Mouse (Mus musculus) WW6 (cell line): ENCODE measurements around the gene Espnl.

Source experiments
- DNase-seq: peaks from one replicate; pipeline ENCODE4 v3.0.0-alpha.2; 2013; ENCODE audit warnings: low read depth, low spot score

Gene Espnl

GRCm38 (mm10) chr1:91321760-91322438, at the start of gene Espnl:
Gene Espnl (plus strand): TSS chr1:91322075.
- DNase-seq: no peak

GRCm38 (mm10) chr1:91272260-91272659, 49.6 kb upstream of the Espnl start:
- no peak for DNase-seq

DNA sequence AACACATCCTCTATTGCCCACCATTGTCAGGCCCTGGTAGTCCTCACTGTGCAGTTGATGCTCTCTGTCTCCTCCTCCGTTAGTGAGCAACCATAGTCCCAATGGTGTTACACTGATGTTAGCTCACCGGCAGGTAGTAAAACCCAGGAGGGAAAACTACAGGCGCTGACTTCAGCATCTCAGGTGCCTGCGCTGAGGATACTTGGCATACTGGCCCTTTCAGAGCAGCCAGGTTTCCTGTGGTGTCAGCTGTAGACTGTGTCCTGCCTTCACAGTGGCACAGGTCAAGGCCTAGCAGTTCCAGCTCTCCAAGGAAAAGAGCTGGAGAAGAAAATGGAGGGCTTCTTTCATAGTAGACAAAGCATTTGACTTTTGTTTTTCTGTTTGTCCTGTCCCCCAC, 45.3 kb upstream of the Espnl start:
- no peak for DNase-seq

- no peak for DNase-seq
These were observed 44.4 kb upstream of the Espnl start for GRCm38 (mm10) chr1:91277480-91277879.

- no peak for DNase-seq
These were observed 43.3 kb upstream of the Espnl start for GRCm38 (mm10) chr1:91278410-91279119.

GRCm38 (mm10) chr1:91279126-91279525, 42.7 kb upstream of the Espnl start:
- DNase-seq: no peak

- no peak for DNase-seq
These were observed 39.3 kb upstream of the Espnl start for GRCm38 (mm10) chr1:91282582-91282981.

- DNase-seq: no peak
These were observed 32.5 kb upstream of the Espnl start for GRCm38 (mm10) chr1:91289375-91289774.

- no peak for DNase-seq
These were observed 29.6 kb upstream of the Espnl start for GRCm38 (mm10) chr1:91292101-91292825.

DNA sequence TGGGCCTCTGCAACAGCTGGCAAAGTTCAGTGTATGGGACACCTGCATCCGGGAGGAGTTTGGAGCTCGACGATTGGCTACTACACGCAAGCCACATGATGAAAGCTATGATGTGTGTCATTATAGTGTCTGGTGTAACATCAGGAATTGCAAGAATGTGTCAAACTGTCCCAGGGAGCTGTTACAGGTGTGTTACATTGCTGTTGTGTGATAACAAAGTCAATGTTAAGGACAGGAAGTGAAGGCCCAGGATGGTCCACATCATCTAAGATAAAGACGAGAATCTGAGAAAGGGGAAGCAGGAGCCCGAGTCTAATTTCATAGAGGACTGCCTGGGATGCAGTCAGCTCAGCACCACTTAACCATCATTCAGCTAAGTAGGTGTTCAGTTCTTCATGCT, 26.3 kb upstream of the Espnl start:
- DNase-seq: no peak

GRCm38 (mm10) chr1:91297799-91298744, 23.8 kb upstream of the Espnl start, which contains the start of gene Scly:
Gene Scly (plus strand): TSS chr1:91298338.
- peak; percentile 60 for DNase-seq

- DNase-seq: no peak
These were observed 22.7 kb upstream of the Espnl start for GRCm38 (mm10) chr1:91299026-91299706.

GRCm38 (mm10) chr1:91299707-91300426, 22.0 kb upstream of the Espnl start:
- DNase-seq: no peak

- DNase-seq: no peak
These were observed 20.5 kb upstream of the Espnl start for GRCm38 (mm10) chr1:91301206-91301920.

GRCm38 (mm10) chr1:91302021-91302420, 19.9 kb upstream of the Espnl start:
- no peak for DNase-seq

DNA sequence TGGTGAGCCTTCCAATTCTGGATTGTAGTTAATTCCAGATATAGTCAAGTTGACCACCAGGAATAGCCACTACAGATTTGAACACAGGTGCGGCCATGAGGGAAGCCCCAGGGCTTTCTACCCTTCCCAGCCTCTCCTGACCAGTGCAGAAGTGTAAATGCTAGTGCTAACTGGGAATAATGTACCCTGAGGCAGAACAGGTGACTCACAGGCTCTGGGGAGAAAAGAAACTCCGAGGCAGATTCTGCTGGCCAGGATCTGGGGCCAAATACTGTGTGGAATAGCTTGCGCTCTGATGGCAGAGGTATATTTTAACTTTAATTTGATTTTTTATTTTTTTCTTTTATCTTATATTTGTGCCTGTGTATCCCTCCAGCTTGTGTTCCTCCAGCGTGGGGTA, 17.3 kb upstream of the Espnl start:
- DNase-seq: no peak

GRCm38 (mm10) chr1:91309366-91310085, 12.3 kb upstream of the Espnl start:
- DNase-seq: no peak

DNA sequence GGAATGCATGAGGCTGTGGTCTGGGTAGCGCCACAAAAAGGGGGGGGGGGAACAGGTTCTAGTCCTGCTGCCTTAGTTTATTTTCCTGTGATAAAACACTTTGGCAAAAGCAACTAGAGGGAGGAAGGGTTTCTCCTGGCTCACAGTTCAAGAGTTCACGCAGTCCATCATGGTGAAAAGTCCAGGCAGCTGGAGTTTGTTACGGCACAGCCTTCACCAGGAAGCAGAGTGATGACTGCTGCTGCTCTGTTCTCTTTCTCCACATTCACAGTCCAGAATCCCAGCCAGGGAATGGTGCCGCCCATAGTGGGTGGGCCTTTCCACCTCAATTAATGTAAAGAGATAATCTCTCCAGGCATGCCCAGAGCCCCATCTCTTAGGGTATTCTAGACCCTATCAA, 9.6 kb upstream of the Espnl start:
- DNase-seq: no peak

DNA sequence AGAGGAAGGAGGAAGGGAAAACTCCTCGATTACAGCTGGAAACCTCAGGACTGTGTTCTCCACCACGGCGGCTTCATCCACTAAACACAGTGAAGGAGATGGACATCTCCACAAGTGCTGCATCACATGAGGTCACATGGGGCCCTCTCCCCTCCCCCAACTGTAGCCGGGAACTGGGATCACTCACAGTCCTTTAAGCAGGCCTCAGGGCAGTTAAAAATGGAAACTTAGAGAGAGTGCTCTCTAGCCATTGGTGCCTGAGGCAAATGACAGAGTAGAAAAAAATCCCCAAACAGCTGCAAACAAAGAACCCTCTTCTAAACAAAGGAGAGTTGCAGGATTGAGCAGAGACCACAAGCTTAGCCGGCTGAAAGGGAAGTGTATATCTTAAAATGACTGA, 8.6 kb upstream of the Espnl start:
- DNase-seq: no peak
